Mouse (Mus musculus): ENCODE data around the gene Zfp950.

Zfp950 gene

GRCm38 (mm10) chr19:61056783-61057410 lies 83.7 kb downstream of the Zfp950 start:
- no peak for DNase-seq

- no peak for DNase-seq
Observed at GRCm38 (mm10) chr19:61052786-61053185, 87.9 kb downstream of the Zfp950 start.

- no peak for DNase-seq
Observed at GRCm38 (mm10) chr19:61052008-61052407, 88.6 kb downstream of the Zfp950 start.

GRCm38 (mm10) chr19:61051151-61051550 lies 89.5 kb downstream of the Zfp950 start:
- DNase-seq = no peak

- peak; percentile 28 for DNase-seq
Observed at GRCm38 (mm10) chr19:61049413-61049812, 91.2 kb downstream of the Zfp950 start.

- DNase-seq = peak; percentile 48
Observed at GRCm38 (mm10) chr19:61048646-61049045, 92.0 kb downstream of the Zfp950 start.

GRCm38 (mm10) chr19:61039151-61039550 lies 101.5 kb downstream of the Zfp950 start:
- DNase-seq = no peak

- DNase-seq = no peak
Observed at GRCm38 (mm10) chr19:61031570-61031969, 109.1 kb downstream of the Zfp950 start.

GRCm38 (mm10) chr19:61021939-61022566 lies 118.6 kb downstream of the Zfp950 start:
- DNase-seq = peak; percentile 55

GRCm38 (mm10) chr19:61021502-61021901 lies 119.1 kb downstream of the Zfp950 start:
- peak; percentile 62 for DNase-seq

GRCm38 (mm10) chr19:61017477-61018266 lies 123.0 kb downstream of the Zfp950 start:
- no peak for DNase-seq

- DNase-seq = no peak
Observed at GRCm38 (mm10) chr19:61009266-61009665, 131.4 kb downstream of the Zfp950 start.
